Mouse (Mus musculus): ENCODE results near the gene Ablim2.
A peak's percentile ranks its signal among the peaks of the same experiment; 100 is the strongest.

The Ablim2 gene

GRCm38 (mm10) chr5:35739536-35740278 lies 18.0 kb upstream of the Ablim2 start, which contains the start of gene Sh3tc1:
TSS of gene Sh3tc1 (minus strand) at chr5:35739987.
- DNase-seq (ENCODE audit: low spot score in 2 of 2) = no peak

DNA sequence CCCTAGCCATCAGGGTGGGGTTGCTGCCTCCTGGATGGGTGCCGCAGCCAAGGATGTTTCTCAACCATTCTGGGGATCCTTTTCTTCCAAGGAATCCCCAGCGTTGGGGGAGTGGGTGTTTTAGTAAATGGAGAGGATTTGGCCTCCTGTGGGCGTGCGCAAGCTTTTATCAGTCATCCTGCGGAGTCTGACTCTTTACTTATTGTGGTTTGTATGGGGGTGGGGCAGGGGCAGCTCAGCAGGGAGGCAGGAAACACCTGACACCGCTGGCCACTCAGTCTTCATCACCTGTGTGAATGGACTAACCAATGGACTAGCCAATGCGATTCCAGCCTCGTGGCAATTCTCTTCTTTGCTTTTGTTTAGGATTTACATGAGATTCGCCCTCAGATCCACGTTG lies 17.0 kb upstream of the Ablim2 start:
- DNase-seq (ENCODE audit: low spot score in 2 of 2) = no peak

DNA sequence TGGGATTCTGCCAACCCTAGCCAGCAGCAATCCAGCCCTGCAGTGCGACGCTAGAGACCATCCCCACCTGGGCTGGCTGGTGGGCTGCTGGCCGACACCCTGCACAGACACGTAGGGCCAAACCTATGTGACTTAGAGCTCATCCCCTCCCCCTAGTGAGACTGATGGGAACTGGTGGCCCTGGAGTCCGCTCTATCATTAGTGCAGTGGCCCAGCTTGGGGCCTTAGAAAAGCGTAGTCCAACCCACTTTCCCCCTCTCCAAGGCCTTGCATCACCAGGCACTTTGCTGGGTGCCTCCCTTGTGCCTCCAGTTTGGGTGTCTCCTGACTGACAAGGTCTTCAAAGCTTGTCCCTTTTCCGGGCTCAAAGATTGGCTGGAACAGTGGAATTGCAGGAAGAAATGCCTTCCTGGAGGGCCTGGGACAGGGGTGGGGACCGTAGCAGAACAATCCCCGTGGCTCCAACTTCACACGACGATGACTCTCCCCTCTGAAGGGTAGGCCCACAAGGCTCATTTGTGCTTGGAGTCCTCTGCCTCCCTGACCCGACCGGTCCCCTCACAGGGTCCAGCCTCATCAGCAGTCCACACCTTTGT lies 16.4 kb upstream of the Ablim2 start:
- DNase-seq (ENCODE audit: low spot score in 2 of 2) = no peak

GRCm38 (mm10) chr5:35743238-35743951 lies 14.3 kb upstream of the Ablim2 start:
- no peak for DNase-seq (ENCODE audit: low spot score in 2 of 2)

- no peak for DNase-seq (ENCODE audit: low spot score in 2 of 2)
Measured at GRCm38 (mm10) chr5:35743990-35744722, 13.5 kb upstream of the Ablim2 start.

- DNase-seq (ENCODE audit: low spot score in 2 of 2) = no peak
Measured at GRCm38 (mm10) chr5:35745406-35745805, 12.3 kb upstream of the Ablim2 start.

DNA sequence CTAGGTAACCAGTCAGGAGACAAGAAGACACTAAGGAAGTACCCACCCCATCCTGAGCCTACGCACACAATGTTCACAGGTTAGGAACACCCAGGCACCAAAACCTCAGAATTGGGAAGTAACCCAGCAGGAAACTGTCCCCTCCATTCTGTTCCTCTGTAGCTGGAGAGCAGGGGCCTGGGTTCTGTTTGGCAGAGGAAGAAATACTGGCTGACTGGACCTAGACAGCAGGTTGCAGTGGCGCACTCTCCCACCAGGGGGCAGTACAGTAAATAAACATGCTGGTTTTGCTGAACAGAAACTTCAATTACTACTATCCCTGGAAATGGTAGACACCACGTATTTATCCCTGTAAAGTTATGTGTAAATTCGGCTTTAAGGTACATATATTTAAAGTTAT lies 10.8 kb upstream of the Ablim2 start:
- peak; percentile 50 to 82 for DNase-seq (ENCODE audit: low spot score in 2 of 2)

- no peak for DNase-seq (ENCODE audit: low spot score in 2 of 2)
Measured at GRCm38 (mm10) chr5:35749416-35749815, 8.3 kb upstream of the Ablim2 start.

DNA sequence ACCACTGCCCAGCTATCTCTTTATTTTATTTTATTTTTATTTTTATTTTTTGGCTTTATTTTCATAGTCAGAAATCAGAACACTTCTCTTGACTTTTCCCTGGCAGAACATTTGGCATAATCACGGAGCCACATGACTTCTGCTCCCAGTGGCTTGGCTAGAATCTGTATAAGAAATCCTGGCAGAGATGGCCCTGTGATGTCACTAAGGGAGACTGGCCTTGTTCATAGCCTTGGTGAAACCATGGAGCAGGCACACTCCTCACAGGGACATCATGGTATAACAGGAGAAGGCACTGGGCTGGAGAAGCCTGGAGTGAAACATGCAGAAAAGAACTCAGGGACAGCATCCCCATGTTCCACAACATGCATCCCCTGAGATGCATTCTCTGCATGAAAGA lies 7.7 kb upstream of the Ablim2 start:
- DNase-seq (ENCODE audit: low spot score in 2 of 2) = no peak

DNA sequence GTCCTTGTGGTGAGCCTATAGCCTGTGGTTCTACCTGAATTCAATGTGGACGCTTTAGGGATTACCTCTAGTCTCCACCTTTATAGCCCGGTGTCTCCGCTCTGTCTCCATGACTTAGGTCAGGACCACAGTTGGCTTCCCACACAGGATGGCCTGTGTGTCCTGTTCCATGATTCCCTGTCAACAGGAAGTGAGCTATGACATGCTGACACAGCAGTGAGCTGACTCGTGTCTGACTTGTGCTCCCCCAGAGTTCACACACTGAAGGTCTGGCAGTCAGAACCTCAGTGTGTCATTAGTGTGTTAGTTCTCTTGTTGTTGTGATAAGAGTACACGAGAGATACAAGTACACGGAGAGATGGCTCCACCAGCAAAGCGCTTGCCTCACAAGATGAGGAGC lies 6.7 kb upstream of the Ablim2 start:
- DNase-seq (ENCODE audit: low spot score in 2 of 2) = no peak

- DNase-seq (ENCODE audit: low spot score in 2 of 2) = peak in 1 of 2 experiments; percentile 66
Measured at GRCm38 (mm10) chr5:35755131-35755733, 2.4 kb upstream of the Ablim2 start.

DNA sequence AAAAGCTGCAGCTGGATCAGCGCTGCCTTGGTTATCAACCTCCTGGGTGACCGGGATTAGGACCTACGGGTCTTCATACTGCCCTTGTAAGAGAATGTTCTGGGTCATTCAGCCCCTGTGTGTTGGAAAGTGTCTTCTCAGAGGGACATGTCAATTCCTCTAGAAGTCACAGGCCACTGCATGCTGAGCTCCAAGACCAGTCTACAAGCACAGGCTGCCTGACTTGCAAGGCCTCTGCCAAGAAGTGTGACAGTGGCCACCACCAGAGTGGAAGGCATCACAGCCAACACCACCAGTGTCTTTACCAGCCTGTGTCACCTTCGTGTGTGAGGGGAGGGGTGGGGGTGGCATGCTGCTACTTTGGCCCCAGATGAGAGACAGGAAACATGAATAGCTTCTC lies 1.7 kb upstream of the Ablim2 start:
- no peak for DNase-seq (ENCODE audit: low spot score in 2 of 2)

GRCm38 (mm10) chr5:35756997-35757638 lies 562 bp upstream of the Ablim2 start:
- DNase-seq (ENCODE audit: low spot score in 2 of 2) = peak in 1 of 2 experiments; percentile 28

DNA sequence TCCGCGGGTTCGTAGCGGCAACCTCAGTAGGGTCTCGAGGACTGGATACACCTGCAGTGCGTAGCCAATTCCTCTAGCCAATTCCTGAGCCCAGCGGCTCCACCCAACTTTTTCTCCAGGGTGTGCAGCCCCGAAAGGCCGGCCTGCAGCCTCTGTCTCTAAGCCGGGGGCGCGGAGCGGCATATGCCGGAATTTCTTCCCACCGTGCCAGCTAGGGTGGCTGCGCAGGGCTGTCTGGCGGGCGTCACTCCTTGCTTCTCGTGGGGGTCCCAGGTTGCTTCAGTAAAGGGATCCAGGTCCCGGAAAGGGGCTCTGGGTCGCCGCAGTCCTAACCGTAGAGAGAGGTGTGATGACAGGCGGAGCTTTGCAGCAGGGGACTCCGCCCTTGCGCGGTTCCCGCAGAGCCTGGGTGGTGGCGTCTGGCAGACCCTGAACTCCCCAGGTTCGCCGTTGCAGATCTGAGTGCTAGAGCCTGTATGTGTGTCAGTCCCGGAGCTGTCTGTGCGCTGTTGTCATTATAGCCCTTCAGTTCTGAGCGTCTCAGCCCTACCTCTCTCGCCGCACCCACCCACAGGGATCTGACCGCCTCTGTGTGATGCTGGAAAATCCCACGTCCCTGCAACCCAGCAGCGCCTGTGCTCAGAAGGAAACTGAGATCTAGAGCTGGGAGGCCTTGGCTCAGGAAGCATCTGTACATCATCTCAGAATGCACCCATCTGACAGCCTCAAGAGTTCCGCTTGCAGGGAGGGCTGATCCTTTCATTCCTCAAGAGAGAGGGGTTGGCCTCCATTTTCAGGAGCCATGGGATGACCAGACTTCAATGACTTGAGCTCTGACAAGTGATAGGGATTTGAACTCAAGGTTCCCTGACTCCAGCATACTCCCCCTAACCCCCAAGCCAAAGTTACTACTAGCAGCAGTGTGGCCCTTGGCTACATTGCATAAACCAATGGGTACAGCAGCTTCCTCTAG lies 687 bp downstream of the Ablim2 start:
- DNase-seq (ENCODE audit: low spot score in 2 of 2) = peak in 1 of 2 experiments; percentile 23

GRCm38 (mm10) chr5:35761323-35761722 lies 3.6 kb downstream of the Ablim2 start:
- no peak for DNase-seq (ENCODE audit: low spot score in 2 of 2)

DNA sequence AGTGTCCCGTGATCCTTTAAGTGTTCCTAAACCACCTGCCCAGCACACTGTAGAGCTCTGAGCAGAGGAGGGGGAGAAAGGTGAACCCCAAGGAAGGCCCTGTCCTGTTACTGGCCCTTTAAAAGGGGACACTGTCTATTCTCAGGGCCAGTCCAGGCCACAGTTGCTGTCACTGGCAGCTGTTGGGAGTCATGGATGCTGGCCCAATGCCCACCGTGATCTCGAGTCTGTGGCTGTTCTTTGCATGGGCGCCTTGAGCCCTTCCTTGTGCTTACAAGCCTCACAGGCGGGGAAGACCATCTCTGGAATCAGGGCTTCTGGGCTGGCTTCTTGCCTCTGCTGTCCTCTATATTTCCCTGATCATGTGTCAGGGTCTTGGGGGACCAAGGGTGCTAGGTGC lies 4.7 kb downstream of the Ablim2 start:
- DNase-seq (ENCODE audit: low spot score in 2 of 2) = no peak

GRCm38 (mm10) chr5:35762850-35763249 lies 5.2 kb downstream of the Ablim2 start:
- no peak for DNase-seq (ENCODE audit: low spot score in 2 of 2)

- no peak for DNase-seq (ENCODE audit: low spot score in 2 of 2)
Measured at GRCm38 (mm10) chr5:35765909-35766308, 8.2 kb downstream of the Ablim2 start.

- no peak for DNase-seq (ENCODE audit: low spot score in 2 of 2)
Measured at GRCm38 (mm10) chr5:35768525-35768924, 10.8 kb downstream of the Ablim2 start.

DNA sequence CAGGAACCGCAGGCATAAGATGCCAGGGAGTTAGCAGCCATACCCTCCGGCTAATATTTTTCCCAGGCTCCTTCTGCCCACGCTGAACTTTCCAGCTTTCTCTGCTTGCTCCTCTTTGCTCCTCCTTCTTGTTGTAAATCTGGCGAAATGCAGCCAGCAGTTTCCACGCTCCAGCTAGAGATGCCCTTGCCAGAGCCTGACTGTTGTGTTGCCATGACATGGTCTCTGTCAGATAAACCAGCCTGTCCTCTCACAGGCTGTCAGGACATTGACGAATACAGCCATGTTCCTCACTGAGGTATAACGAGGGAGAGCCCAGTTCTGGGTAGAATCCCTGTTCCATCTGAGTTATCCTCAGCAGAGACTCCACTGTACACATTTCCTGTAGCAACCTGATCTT lies 11.3 kb downstream of the Ablim2 start:
- no peak for DNase-seq (ENCODE audit: low spot score in 2 of 2)
